Mouse (Mus musculus) heart, embryonic 16.5 days (tissue): Measurements from ENCODE around the gene Sept7. TPM values are rescaled to one million over a fixed set of nuclear protein-coding genes. Genes with fewer than 3 reads are reported as not detected.

Source experiments
- ATAC-seq: fragments of 200-750 bp; cut with Nextera tagmentation; replicated peaks from 2 replicates; pipeline ENCODE4 v1.8.0; 2017; ENCODE audit warnings: moderate number of reproducible peaks; ENCODE audit not compliant: insufficient read depth, low FRiP score; ENCODE audit errors: extremely low read depth
- H3K27ac ChIP-seq: fragments of 300-500 bp; sonication (generic); 2 replicates; pipeline ENCODE4 v1.5.1; 2014; ENCODE audit warnings: mild to moderate bottlenecking, low read length, control low read depth, moderate library complexity
- H3K27me3 ChIP-seq: fragments of 300-500 bp; sonication (generic); 2 replicates; pipeline ENCODE4 v1.6.1; 2014; ENCODE audit warnings: low read length, mixed read lengths; ENCODE audit not compliant: control insufficient read depth, insufficient read depth
- H3K36me3 ChIP-seq: fragments of 300-500 bp; sonication (generic); 2 replicates; pipeline ENCODE4 v1.6.1; 2014; ENCODE audit not compliant: control insufficient read depth, insufficient read depth
- H3K4me1 ChIP-seq: fragments of 300-500 bp; sonication (generic); 2 replicates; pipeline ENCODE4 v1.6.1; 2014; ENCODE audit warnings: low read length, mixed read lengths; ENCODE audit not compliant: control insufficient read depth, insufficient read depth
- H3K4me2 ChIP-seq: fragments of 300-500 bp; sonication (generic); 2 replicates; pipeline ENCODE4 v1.6.1; 2014; ENCODE audit warnings: low read depth, mild to moderate bottlenecking, control low read depth, low read length
- H3K4me3 ChIP-seq: fragments of 300-500 bp; sonication (generic); 2 replicates; pipeline ENCODE4 v1.5.1; 2014; ENCODE audit warnings: mild to moderate bottlenecking, control low read depth, low read length
- H3K9ac ChIP-seq: fragments of 300-500 bp; sonication (generic); 2 replicates; pipeline ENCODE4 v1.6.1; 2014; ENCODE audit warnings: low read length, control low read depth
- H3K9me3 ChIP-seq: fragments of 300-500 bp; sonication (generic); replicated peaks from 2 replicates; pipeline ENCODE4 v1.6.1; 2016; ENCODE audit warnings: low read length; ENCODE audit not compliant: control insufficient read depth
- WGBS: fragments of 180-500 bp; shearing (Covaris S2); extraction: QIAGEN DNeasy Blood & Tissue Kit; methylation state at CpG from one replicate; pipeline ENCODE4 v1.1.7; 2014; 5-methylcytosine and 5-hydroxymethylcytosine counted together
- polyA plus RNA-seq: library from polyadenylated mRNA; unstranded; fragments of >200 nt; fragmentation: Nextera tagmentation; extraction: Ambion mirVana; gene quantifications from 2 replicates; pipeline ENCODE4 v1.2.1, GENCODE M21; 2015

The Sept7 gene
- polyA plus RNA-seq = 228 and 273 TPM in 2 replicates

DNA sequence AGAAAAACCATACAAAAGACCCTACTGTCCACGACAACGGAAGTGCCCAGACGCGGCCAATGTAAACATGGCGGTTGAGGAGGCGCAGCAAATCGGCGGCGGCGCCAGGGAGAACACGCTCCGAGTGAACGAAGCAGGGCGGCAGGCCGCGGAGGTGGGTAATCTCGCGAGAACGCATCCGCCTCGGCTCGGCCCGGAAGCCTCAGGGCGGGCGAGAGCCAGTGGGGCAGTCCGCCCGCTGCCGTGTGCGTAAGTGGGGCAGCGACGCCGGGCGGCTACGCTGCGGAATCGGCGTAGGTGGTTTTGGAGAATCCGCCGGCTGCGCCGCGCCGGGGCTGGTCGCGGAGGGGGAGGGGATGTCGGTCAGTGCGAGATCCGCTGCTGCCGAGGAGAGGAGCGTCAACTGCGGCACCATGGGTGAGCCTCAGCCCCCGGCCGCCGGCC lies at the start of gene Sept7:
Sept7 (plus strand) TSS at position 157 of the 444 bp plus-strand sequence.
- peak; percentile 97 for ATAC-seq
- H3K36me3 ChIP-seq = no peaks in the 10 kb centered on the region
- peak within 1 kb of the TSS; percentile 99 for H3K27ac ChIP-seq
- H3K4me2 ChIP-seq = peak within 1 kb of the TSS; percentile 85
- H3K4me1 ChIP-seq = peaks cover 22% of the 10 kb centered on the region
- under 1% methylated on average over 54 of the region's 54 CpGs for WGBS
- H3K27me3 ChIP-seq = no peaks in the 10 kb centered on the region
- peak within 1 kb of the TSS; percentile 100 for H3K9ac ChIP-seq
- H3K4me3 ChIP-seq = peak within 1 kb of the TSS; percentile 100
- no peaks in the 10 kb centered on the region for H3K9me3 ChIP-seq

DNA sequence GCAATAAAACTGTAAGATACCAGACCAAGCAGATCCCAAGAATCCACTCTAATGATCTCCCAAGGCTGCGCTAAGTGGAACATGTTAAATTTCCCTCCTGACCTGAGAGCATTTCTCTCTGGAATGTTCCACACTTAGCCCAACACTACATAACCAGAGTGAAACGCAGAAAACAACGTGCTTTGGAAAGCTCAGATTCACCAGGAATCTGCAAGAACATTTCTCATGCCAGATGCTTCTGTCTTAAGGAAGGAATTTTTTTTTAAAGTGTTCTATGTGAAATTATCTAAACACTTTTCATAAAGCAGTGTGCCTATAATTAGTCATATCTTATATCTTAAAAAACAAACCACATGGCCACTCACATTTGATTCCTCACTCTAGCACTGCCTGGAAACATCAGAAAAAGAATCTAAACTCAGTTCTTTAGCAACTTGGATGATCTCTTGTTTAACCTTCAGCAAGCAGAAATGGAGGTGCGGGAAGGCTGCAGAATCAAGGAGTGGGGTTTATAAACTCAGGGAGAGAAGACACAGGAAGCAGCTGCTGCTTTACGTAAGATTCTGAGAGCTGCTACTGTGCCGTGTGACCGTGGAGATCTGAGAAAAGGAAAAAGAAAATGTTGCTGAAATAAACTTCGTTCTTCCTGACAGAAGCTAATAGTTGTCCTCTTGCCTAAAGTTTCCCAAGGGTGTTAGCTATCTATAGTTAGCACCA lies 44.0 kb upstream of the Sept7 start:
- H3K27ac ChIP-seq = peak overlapping the region; percentile 54
- H3K9me3 ChIP-seq = 0 out of 2 replicates have a peak, but pooled peaks cover 2% of the 10 kb centered on the region
- H3K4me3 ChIP-seq = no peak overlapping the region
- no peak overlapping the region for H3K9ac ChIP-seq
- H3K36me3 ChIP-seq = no peaks in the 10 kb centered on the region
- H3K4me2 ChIP-seq = no peak overlapping the region
- peaks cover 17% of the 10 kb centered on the region for H3K4me1 ChIP-seq
- WGBS = 60% methylated on average over 8 of the region's 8 CpGs
- no peak for ATAC-seq
- no peaks in the 10 kb centered on the region for H3K27me3 ChIP-seq

DNA sequence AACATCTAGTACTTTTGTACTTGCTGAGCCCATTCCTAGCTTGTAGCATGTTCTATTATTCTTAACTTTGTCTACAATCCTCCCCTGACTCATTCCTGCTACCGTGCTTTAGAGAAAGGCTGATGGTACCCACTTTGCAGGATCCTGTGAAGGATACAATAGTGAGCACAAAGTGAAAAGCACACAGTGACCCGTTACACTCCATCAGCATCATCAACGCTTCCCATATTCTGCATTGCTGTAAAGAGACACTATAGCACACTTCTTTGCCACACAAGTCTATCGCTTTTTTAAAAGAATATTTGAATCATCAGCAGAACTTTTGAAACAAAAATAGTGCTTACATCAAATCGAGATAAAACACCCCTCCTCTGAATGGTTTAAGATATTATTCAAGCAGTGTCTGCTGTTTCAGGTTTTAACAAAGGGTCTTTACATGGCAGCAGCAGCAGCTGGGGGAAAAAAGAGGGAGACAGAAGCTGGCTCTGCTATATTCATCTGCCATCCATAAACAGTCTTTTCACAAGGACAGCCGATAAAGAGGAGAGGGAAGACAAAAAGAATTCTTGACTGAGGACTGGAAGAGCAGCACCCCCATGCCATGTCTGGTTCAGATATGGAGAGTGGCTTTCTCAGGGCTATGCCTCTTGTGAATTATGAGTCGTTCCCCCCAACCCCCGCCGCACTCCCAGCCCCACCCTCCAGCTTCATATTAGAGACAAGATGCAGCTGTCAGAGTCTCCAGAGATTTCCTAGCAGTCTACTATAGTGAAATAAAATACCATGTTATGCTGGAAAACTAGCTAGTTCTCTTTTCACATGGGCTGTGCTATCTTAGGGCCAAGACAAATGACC lies 39.7 kb upstream of the Sept7 start:
- H3K4me1 ChIP-seq = peaks cover 25% of the 10 kb centered on the region
- H3K4me3 ChIP-seq = no peak overlapping the region
- no peaks in the 10 kb centered on the region for H3K36me3 ChIP-seq
- ATAC-seq = peak; percentile 69
- peak overlapping the region; percentile 79 for H3K27ac ChIP-seq
- WGBS = 50% methylated on average over 9 of the region's 9 CpGs
- 0 out of 2 replicates have a peak, but pooled peaks cover 2% of the 10 kb centered on the region for H3K9me3 ChIP-seq
- no peak overlapping the region for H3K4me2 ChIP-seq
- H3K27me3 ChIP-seq = no peaks in the 10 kb centered on the region
- no peak overlapping the region; the same call in 1 of the 2 replicates for H3K9ac ChIP-seq

DNA sequence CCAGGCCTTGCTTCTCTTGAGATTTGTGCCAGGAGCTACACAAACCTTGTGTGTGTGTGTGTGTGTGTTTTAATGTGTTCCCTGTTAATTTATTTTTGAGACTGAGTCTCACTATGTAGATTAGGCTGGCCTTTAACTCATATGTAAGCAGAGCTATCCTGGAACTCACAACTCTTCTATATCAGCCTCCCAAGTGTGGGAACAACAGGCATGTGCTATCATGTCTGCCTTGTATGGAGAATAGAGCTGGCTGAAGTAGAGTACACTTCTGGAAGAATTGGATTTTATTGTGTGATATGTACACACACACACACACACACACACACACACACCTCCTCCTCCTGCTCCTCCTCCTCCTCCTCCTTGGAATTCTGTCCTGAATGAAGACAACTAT lies 39.1 kb upstream of the Sept7 start:
- H3K9me3 ChIP-seq = 0 out of 2 replicates have a peak, but pooled peaks cover 2% of the 10 kb centered on the region
- peak; percentile 37; the same call in 1 of the 2 replicates for ATAC-seq
- H3K4me3 ChIP-seq = no peak overlapping the region
- peak overlapping the region; percentile 65 for H3K27ac ChIP-seq
- H3K4me1 ChIP-seq = peaks cover 23% of the 10 kb centered on the region
- H3K27me3 ChIP-seq = no peaks in the 10 kb centered on the region
- H3K4me2 ChIP-seq = no peak overlapping the region
- H3K36me3 ChIP-seq = no peaks in the 10 kb centered on the region
- H3K9ac ChIP-seq = no peak overlapping the region

DNA sequence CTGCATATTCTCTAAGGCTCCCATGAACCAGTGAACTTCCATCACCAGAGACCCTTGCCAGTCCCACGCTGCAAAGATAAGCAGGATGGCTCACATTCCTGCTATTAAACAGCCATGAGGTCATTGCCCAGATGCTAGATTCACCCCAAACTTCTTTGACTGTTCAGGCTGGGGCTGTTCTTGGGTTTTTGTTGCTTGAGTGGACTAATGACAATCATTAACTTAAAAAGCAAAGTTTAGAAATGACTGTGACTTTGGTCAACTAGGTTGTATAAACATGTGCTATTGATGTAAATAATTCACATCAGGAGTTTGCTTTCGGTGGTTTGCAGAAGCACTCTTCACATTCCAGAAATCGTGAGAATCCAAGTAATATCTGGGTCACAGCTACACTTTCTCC lies 36.8 kb upstream of the Sept7 start:
- Histone ChIP-seq H3K4me3 (no peak overlapping the region), H3K9me3 (no peaks in the 10 kb centered on the region), H3K4me1 (peaks cover 27% of the 10 kb centered on the region), H3K27me3 (no peaks in the 10 kb centered on the region), H3K27ac (no peak overlapping the region), H3K4me2 (no peak overlapping the region), H3K9ac (no peak overlapping the region), H3K36me3 (no peaks in the 10 kb centered on the region)
- WGBS = 36% methylated on average over 3 of the region's 3 CpGs
- ATAC-seq = no peak

DNA sequence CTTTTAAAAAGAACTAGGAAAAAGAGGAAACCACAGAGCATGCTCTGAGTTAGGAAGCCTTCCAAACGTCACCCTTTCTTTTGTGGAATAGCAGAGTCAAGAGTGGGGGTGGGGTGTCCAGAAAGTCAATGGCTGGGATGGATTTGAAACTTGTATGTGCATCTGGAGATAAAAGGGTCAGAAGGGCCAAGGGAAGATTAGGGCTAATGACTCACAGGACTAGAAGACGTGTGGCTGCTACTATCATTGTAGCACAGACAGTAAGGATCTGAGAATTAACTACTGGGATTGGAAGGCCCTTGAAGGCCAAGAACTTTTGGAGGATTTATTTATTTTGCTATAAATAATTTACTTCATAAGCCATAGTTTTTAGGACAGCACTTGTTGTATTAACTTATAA lies 36.0 kb upstream of the Sept7 start:
- Histone ChIP-seq H3K4me2 (no peak overlapping the region), H3K36me3 (no peaks in the 10 kb centered on the region), H3K27ac (no peak overlapping the region), H3K4me1 (peaks cover 27% of the 10 kb centered on the region), H3K27me3 (no peaks in the 10 kb centered on the region), H3K9me3 (no peaks in the 10 kb centered on the region), H3K4me3 (no peak overlapping the region), H3K9ac (no peak overlapping the region)
- 31% methylated on average over 2 of the region's 2 CpGs for WGBS
- ATAC-seq = no peak

DNA sequence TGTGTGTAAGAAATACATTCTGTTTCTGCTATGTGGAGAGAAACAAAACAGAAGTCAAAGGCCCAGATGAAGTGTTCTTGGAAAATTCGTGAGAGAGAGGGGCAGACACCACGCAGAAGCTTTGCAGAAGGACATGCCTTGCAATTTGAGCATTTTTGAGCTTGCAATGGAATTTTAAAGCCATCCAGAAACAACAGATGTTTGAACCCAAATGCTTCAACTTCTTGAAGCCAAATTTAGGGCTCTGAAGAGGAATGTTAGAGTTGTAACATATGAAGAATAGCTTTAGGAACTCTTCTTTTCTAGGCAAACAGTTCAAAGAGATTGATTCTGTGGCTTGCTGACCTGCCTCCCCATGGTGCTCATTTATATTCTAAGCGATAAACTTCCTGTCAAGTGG lies 33.3 kb upstream of the Sept7 start:
- Histone ChIP-seq H3K9ac (no peak overlapping the region), H3K9me3 (no peaks in the 10 kb centered on the region), H3K4me3 (no peak overlapping the region), H3K4me2 (no peak overlapping the region), H3K27ac (peak overlapping the region; percentile 35), H3K36me3 (no peaks in the 10 kb centered on the region), H3K27me3 (no peaks in the 10 kb centered on the region), H3K4me1 (peaks cover 15% of the 10 kb centered on the region)
- 55% methylated on average over 3 of the region's 3 CpGs for WGBS
- ATAC-seq = no peak

DNA sequence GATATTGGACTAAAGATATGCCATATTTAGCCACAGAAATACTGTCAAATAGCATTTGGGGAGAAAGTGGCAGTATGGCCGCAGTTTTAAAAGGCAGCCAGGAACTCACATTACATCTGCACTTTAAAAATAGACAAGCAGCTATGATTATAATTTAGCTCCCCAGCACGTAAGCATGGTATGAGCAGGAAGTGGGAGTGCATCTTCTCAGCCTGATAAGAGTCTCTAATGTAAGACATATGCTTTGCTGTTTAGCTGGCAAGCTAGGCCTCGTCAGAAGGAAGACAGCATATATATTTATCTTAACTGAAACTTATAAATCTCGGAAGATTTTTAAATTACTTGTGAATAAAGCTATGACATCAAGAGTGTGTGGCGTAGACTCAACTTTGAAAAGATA lies 32.4 kb upstream of the Sept7 start:
- no peaks in the 10 kb centered on the region for H3K9me3 ChIP-seq
- peak overlapping the region; percentile 36; the same call in 1 of the 2 replicates for H3K27ac ChIP-seq
- no peaks in the 10 kb centered on the region for H3K36me3 ChIP-seq
- H3K4me2 ChIP-seq = no peak overlapping the region
- peaks cover 14% of the 10 kb centered on the region for H3K4me1 ChIP-seq
- H3K27me3 ChIP-seq = no peaks in the 10 kb centered on the region
- no peak overlapping the region for H3K9ac ChIP-seq
- no peak overlapping the region for H3K4me3 ChIP-seq
- ATAC-seq = peak; percentile 32; the same call in 1 of the 2 replicates
- 35% methylated on average over 5 of the region's 5 CpGs for WGBS

DNA sequence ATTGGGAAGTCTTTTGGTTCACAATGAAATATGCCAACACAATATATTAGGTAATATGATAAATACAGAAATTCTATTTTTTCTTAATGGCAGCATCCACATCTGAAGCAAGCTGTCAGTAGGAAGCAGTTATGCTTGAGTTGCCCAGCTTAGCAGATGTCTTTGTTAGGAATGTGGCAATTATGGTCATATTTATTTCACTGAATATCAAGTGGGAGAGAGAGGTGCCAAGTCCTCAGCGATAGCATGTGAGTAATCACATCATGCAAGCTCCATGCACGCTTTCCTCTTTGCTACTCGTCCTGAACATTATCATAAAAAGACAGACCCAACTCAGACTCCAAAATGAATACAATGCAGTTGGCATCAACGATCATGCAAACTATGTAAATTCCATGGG lies 27.3 kb upstream of the Sept7 start:
- H3K4me3 ChIP-seq = no peak overlapping the region
- 74% methylated on average over 4 of the region's 4 CpGs for WGBS
- no peak for ATAC-seq
- no peak overlapping the region for H3K27ac ChIP-seq
- no peak overlapping the region for H3K9ac ChIP-seq
- H3K27me3 ChIP-seq = no peaks in the 10 kb centered on the region
- no peak overlapping the region for H3K4me2 ChIP-seq
- peaks cover under 1% of the 10 kb centered on the region; the same call in 1 of the 2 replicates for H3K4me1 ChIP-seq
- H3K36me3 ChIP-seq = no peaks in the 10 kb centered on the region
- no peaks in the 10 kb centered on the region for H3K9me3 ChIP-seq
